Mouse (Mus musculus) CH12.LX (cell line): ENCODE measurements around the gene Gm10663. TPM values are rescaled to one million over a fixed set of nuclear protein-coding genes. Genes with fewer than 3 reads are reported as not detected.

ENCODE experiments used
- DNase-seq: peaks from one replicate; pipeline ENCODE4 v3.0.0-alpha.2; 2013; ENCODE audit errors: extremely low read depth
- H3K27ac ChIP-seq: 2 replicates; pipeline ENCODE4 v1.5.1; 2012; ENCODE audit warnings: low read depth, mild to moderate bottlenecking, control low read depth, moderate library complexity; ENCODE audit not compliant: insufficient read depth
- H3K27me3 ChIP-seq: replicated peaks from 2 replicates; pipeline ENCODE3; 2012; ENCODE audit warnings: inconsistent platforms
- H3K36me3 ChIP-seq, 2 experiments: replicated peaks in 1 of 2; 2 replicates each; pipeline versions ENCODE3 to v1.6.1; 2012; ENCODE audit warnings: inconsistent platforms in 1 of 2, low read length in 1 of 2, mild to moderate bottlenecking in 1 of 2, mixed read lengths in 1 of 2, moderate library complexity in 1 of 2; ENCODE audit not compliant: control insufficient read depth in 1 of 2, insufficient read depth in 1 of 2
- H3K4me1 ChIP-seq, 2 experiments: 2 replicates each; pipeline ENCODE4 v1.6.1; 2012; ENCODE audit warnings: inconsistent platforms in 1 of 2, moderate library complexity in 1 of 2; ENCODE audit not compliant: insufficient read depth in 2 of 2, control insufficient read depth in 1 of 2
- H3K4me2 ChIP-seq: 2 replicates; pipeline ENCODE4 v1.6.1; 2012; ENCODE audit warnings: low read depth, mild to moderate bottlenecking, control low read depth; ENCODE audit not compliant: poor library complexity, insufficient read depth, severe bottlenecking
- H3K4me3 ChIP-seq, 3 experiments: fragments of 150-350 bp in 1 of 3; sonication (generic) in 1 of 3; replicated peaks in 1 of 3; 2 replicates each; pipeline versions ENCODE3 to v1.5.1; 2011 to 2012; ENCODE audit warnings: low read depth in 2 of 3, low read length in 2 of 3, mild to moderate bottlenecking in 2 of 3, moderate library complexity in 2 of 3, control low read depth in 1 of 3, improper control_type of control experiment in 1 of 3, inconsistent platforms in 1 of 3, mixed read lengths in 1 of 3; ENCODE audit not compliant: poor library complexity in 1 of 3
- H3K79me2 ChIP-seq: replicated peaks from 2 replicates; pipeline ENCODE4 v1.6.1; 2012; ENCODE audit warnings: mild to moderate bottlenecking, moderate library complexity; ENCODE audit not compliant: control insufficient read depth, poor library complexity, insufficient read depth, severe bottlenecking; ENCODE audit errors: extremely low read depth
- H3K9ac ChIP-seq: 2 replicates; pipeline ENCODE4 v1.6.1; 2012; ENCODE audit warnings: low read depth, mild to moderate bottlenecking, control low read depth, moderate library complexity; ENCODE audit not compliant: insufficient read depth
- H3K9me3 ChIP-seq: replicated peaks from 2 replicates; pipeline ENCODE3; 2012; ENCODE audit warnings: low read length, inconsistent platforms, mixed read lengths
- IRF4 ChIP-seq: IDR thresholded peaks from 2 replicates; pipeline ENCODE4 v1.6.1; 2014; ENCODE audit warnings: low read depth, mild to moderate bottlenecking, inconsistent platforms, low read length, improper control_type of control experiment
- JUN ChIP-seq: IDR thresholded peaks from 2 replicates; pipeline ENCODE4 v1.6.1; 2011; ENCODE audit warnings: low read depth, mild to moderate bottlenecking, low read length, improper control_type of control experiment, moderate library complexity; ENCODE audit not compliant: insufficient read depth
- MXI1 ChIP-seq: IDR thresholded peaks from 2 replicates; pipeline ENCODE4 v1.6.1; 2011; ENCODE audit warnings: mild to moderate bottlenecking, low read depth, low read length, improper control_type of control experiment
- PAX5 ChIP-seq: IDR thresholded peaks from 2 replicates; pipeline ENCODE4 v1.6.1; 2012; ENCODE audit warnings: low read length, inconsistent platforms, mixed read lengths
- RAD21 ChIP-seq: IDR thresholded peaks from 2 replicates; pipeline ENCODE4 v1.6.1; 2011; ENCODE audit warnings: low read depth, mild to moderate bottlenecking, low read length, improper control_type of control experiment, moderate library complexity
- SIN3A ChIP-seq: IDR thresholded peaks from 2 replicates; pipeline ENCODE4 v1.6.1; 2012; ENCODE audit warnings: low read length, improper control_type of control experiment, inconsistent platforms
- USF1 ChIP-seq: IDR thresholded peaks from 2 replicates; pipeline ENCODE4 v1.6.1; 2014; ENCODE audit warnings: low read depth, mild to moderate bottlenecking, inconsistent platforms, low read length, improper control_type of control experiment
- ZNF384 ChIP-seq: IDR thresholded peaks from 2 replicates; pipeline ENCODE4 v1.6.1; 2012; ENCODE audit warnings: low read depth, low read length, improper control_type of control experiment, inconsistent platforms
- dilution Hi-C: fragments of 300-500 bp; cut with MboI; formaldehyde crosslinking; loops from 2 replicates; pipeline ENCODE4 v1.14.3; 2020; ENCODE audit warnings: low sequenced_read_pairs; ENCODE audit not compliant: extremely low pct_unique_long_range_greater_than_20kb, extremely low pct_ligation_motif_present
- in situ Hi-C: fragments of 300-500 bp; cut with MboI; formaldehyde crosslinking; loops from 3 replicates; pipeline ENCODE4 v1.14.3; 2019; ENCODE audit warnings: low sequenced_read_pairs, low pct_ligation_motif_present, low pct_unique_long_range_greater_than_20kb, mixed read lengths
- polyA plus RNA-seq: library from polyadenylated mRNA; unstranded; fragments of >175 nt; gene quantifications from 2 replicates; pipeline ENCODE4 v1.2.1, GENCODE M21; 2012; ENCODE audit warnings: low read depth; ENCODE audit not compliant: insufficient read length
- total RNA-seq, 2 experiments: library from RNA; depleted of rRNA; stranded (reverse); fragments of 300-350 nt in 1 of 2; fragments of >200 nt in 1 of 2; gene quantifications; 2 replicates each; pipeline ENCODE4 v1.2.3; 2012 to 2014

Gene Gm10663
- total and polyA plus RNA-seq, 3 experiments, result not detected

DNA sequence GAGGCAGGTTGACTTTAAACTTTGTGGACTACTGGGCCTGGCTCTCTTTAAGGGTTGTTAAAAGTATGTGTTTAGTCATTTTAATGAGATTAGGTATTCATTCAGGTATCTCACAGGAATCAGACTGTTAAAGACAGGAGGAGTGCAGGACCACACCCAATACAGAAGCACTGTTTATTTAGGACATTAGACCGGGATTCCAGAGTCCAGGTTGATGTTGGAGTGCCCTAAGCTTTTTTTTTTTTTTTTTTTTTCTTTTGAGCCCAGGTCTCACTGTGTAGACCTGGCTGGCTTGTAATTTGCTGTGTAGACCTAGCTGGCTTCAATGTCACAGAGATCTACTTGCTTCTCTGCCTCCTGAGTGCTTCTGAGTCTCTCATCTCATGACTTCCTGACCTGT is 51.2 kb downstream of the Gm10663 start:
- no peak overlapping the region for H3K4me2 ChIP-seq
- no peaks in the 10 kb centered on the region for H3K36me3 ChIP-seq
- H3K27me3 ChIP-seq, result no peaks in the 10 kb centered on the region
- H3K79me2 ChIP-seq, result no peaks in the 10 kb centered on the region
- no peak overlapping the region for H3K9ac ChIP-seq
- H3K4me3 ChIP-seq, result no peak overlapping the region
- H3K27ac ChIP-seq, result no peak overlapping the region
- dilution Hi-C loops (no loop called here), in situ Hi-C loops (no loop called here)
- DNase-seq, result no peak
- no peaks in the 10 kb centered on the region for H3K9me3 ChIP-seq
- H3K4me1 ChIP-seq, result no peaks in the 10 kb centered on the region
- TF ChIP-seq JUN (no peak), USF1 (no peak)

DNA sequence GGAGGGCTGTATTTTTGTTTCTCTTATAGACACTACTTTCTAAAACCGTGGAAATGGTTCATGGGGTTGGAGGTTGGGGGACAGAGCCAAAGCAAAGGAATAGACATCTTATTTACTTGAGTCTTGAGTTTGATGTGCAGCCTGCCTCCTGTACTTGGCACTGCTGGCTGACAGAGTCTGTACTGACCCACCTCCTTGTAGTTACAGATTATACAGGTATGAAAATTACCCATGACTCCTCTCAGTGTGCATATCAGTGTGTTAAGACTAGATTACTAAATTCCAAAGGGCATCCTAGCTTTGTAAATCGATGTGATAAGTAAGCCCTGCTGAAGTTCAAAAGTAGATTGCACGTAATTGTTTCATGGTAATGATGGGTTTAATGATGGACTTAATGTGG is 51.6 kb downstream of the Gm10663 start:
- no peak overlapping the region for H3K4me2 ChIP-seq
- dilution Hi-C loops, result no loop called here
- no peak overlapping the region for H3K9ac ChIP-seq
- H3K36me3 ChIP-seq, result no peaks in the 10 kb centered on the region
- no peak overlapping the region for H3K4me3 ChIP-seq
- in situ Hi-C loops, result no loop called here
- TF ChIP-seq PAX5, result no peak
- no peak for TF ChIP-seq JUN
- no peak for TF ChIP-seq ZNF384
- TF ChIP-seq SIN3A, result no peak
- no peak for TF ChIP-seq IRF4
- no peak for TF ChIP-seq MXI1
- TF ChIP-seq RAD21, result no peak
- H3K79me2 ChIP-seq, result no peaks in the 10 kb centered on the region
- H3K9me3 ChIP-seq, result no peaks in the 10 kb centered on the region
- no peaks in the 10 kb centered on the region for H3K4me1 ChIP-seq
- no peak overlapping the region for H3K27ac ChIP-seq
- no peaks in the 10 kb centered on the region for H3K27me3 ChIP-seq
- DNase-seq, result no peak

Other genes starting within 250 kb of the Gm10663 start
- gene Klhl2, start 225.0 kb upstream of the Gm10663 start, total RNA-seq (2012; rRNA removed), result 11.5 and 12.3 TPM in 2 replicates
- gene Klhl2, start 225.0 kb upstream of the Gm10663 start, total RNA-seq (2014; rRNA removed), result 10.8 and 11.8 TPM in 2 replicates
- gene Klhl2, start 225.0 kb upstream of the Gm10663 start, polyA plus RNA-seq, result 9.3 and 11.0 TPM in 2 replicates
- gene Tmem192, start 127.8 kb upstream of the Gm10663 start, total RNA-seq (2012; rRNA removed), result 17.2 and 20.6 TPM in 2 replicates
- gene Tmem192, start 127.8 kb upstream of the Gm10663 start, total RNA-seq (2014; rRNA removed), result 15.7 and 19.5 TPM in 2 replicates
- 69.7 and 72.1 TPM in 2 replicates for gene Tmem192, start 127.8 kb upstream of the Gm10663 start, polyA plus RNA-seq
- gene Trim75, start 87.2 kb upstream of the Gm10663 start, total RNA-seq (2012; rRNA removed), result not detected in 2 replicates
- gene Trim75, start 87.2 kb upstream of the Gm10663 start, total RNA-seq (2014; rRNA removed), result not detected in 2 replicates
- 0.07 TPM in 1 of 2 replicates, not detected in the other for gene Trim75, start 87.2 kb upstream of the Gm10663 start, polyA plus RNA-seq
- not detected in 2 replicates for gene Trim61, start 56.5 kb upstream of the Gm10663 start, total RNA-seq (2012; rRNA removed)
- not detected in 2 replicates for gene Trim61, start 56.5 kb upstream of the Gm10663 start, total RNA-seq (2014; rRNA removed)
- gene Trim61, start 56.5 kb upstream of the Gm10663 start, polyA plus RNA-seq, result not detected in 2 replicates
- not detected in 2 replicates for gene Trim60, start 56.4 kb upstream of the Gm10663 start, total RNA-seq (2012; rRNA removed)
- not detected in 2 replicates for gene Trim60, start 56.4 kb upstream of the Gm10663 start, total RNA-seq (2014; rRNA removed)
- not detected in 2 replicates for gene Trim60, start 56.4 kb upstream of the Gm10663 start, polyA plus RNA-seq
- not detected in 2 replicates for gene Apela, start 37.7 kb upstream of the Gm10663 start, total RNA-seq (2012; rRNA removed)
- not detected in 2 replicates for gene Apela, start 37.7 kb upstream of the Gm10663 start, total RNA-seq (2014; rRNA removed)
- not detected in 2 replicates for gene Apela, start 37.7 kb upstream of the Gm10663 start, polyA plus RNA-seq
- gene BC030870, start 54.5 kb downstream of the Gm10663 start, total RNA-seq (2012; rRNA removed), result not detected in 2 replicates
- not detected in 2 replicates for gene BC030870, start 54.5 kb downstream of the Gm10663 start, total RNA-seq (2014; rRNA removed)
- not detected in 2 replicates for gene BC030870, start 54.5 kb downstream of the Gm10663 start, polyA plus RNA-seq